Mouse (Mus musculus): ENCODE results near the gene Hspa1a. TPM values are rescaled to one million over a fixed set of nuclear protein-coding genes. Genes with fewer than 3 reads are reported as not detected.
"Not testable (repeated sequence)": the region's sequence is repeated elsewhere in the genome, so short reads cannot be mapped to it uniquely, and the experiment has no call there.

Hspa1a gene
- polyA plus RNA-seq, 1 experiment from 2014 or later: 6.4 TPM

- Histone ChIP-seq H3K9me3 (replicated peaks) (no peaks in the 10 kb centered on the region), H3K4me3 (peak within 1 kb of the TSS; percentile 85), H3K4me1 (replicated peaks) (peaks cover 11% of the 10 kb centered on the region), H3K27me3 (replicated peaks) (no peaks in the 10 kb centered on the region), H3K4me2 (peak within 1 kb of the TSS; percentile 92), H3K36me3 (peaks cover 23% of the 10 kb centered on the region), H3K27ac (ENCODE audit: poor library complexity, severe bottlenecking) (peak within 1 kb of the TSS; percentile 95), H3K9ac (peak within 1 kb of the TSS; percentile 90)
- under 1% methylated on average over 58 of the region's 58 CpGs for WGBS
- peak; percentile 93 for ATAC-seq (ENCODE audit: insufficient number of reproducible peaks, low FRiP score)
Observed at GRCm38 (mm10) chr17:34981690-34982180, 9.8 kb upstream of the Hspa1a start, which contains the start of gene Lsm2. TSS of gene Lsm2 (plus strand) at chr17:34981862.

GRCm38 (mm10) chr17:34980655-34981054 lies 8.7 kb upstream of the Hspa1a start:
- Histone ChIP-seq H3K9ac (peak overlapping the region; percentile 90), H3K27me3 (replicated peaks) (no peaks in the 10 kb centered on the region), H3K4me3 (peak overlapping the region; percentile 85), H3K27ac (ENCODE audit: poor library complexity, severe bottlenecking) (no peak overlapping the region), H3K4me2 (peak overlapping the region; percentile 92), H3K4me1 (replicated peaks) (peaks cover 11% of the 10 kb centered on the region), H3K36me3 (peaks cover 12% of the 10 kb centered on the region), H3K9me3 (replicated peaks) (no peaks in the 10 kb centered on the region)
- no peak for ATAC-seq (ENCODE audit: insufficient number of reproducible peaks, low FRiP score)
- 14% methylated on average over 2 of the region's 2 CpGs for WGBS

GRCm38 (mm10) chr17:34979631-34980030 lies 7.7 kb upstream of the Hspa1a start:
- Histone ChIP-seq H3K4me3 (no peak overlapping the region), H3K9me3 (replicated peaks) (no peaks in the 10 kb centered on the region), H3K36me3 (peaks cover 2% of the 10 kb centered on the region), H3K9ac (no peak overlapping the region), H3K4me2 (no peak overlapping the region), H3K4me1 (replicated peaks) (peaks cover 11% of the 10 kb centered on the region), H3K27ac (ENCODE audit: poor library complexity, severe bottlenecking) (no peak overlapping the region), H3K27me3 (replicated peaks) (no peaks in the 10 kb centered on the region)
- no peak for ATAC-seq (ENCODE audit: insufficient number of reproducible peaks, low FRiP score)
- WGBS: 91% methylated on average over 4 of the region's 4 CpGs

- no peak for ATAC-seq (ENCODE audit: insufficient number of reproducible peaks, low FRiP score)
- H3K4me3 ChIP-seq: no peak overlapping the region
- H3K9ac ChIP-seq: no peak overlapping the region
- H3K9me3 ChIP-seq (replicated peaks): no peaks in the 10 kb centered on the region
- no peak overlapping the region for H3K4me2 ChIP-seq
- H3K27ac ChIP-seq (ENCODE audit: poor library complexity, severe bottlenecking): no peak overlapping the region
- WGBS: 81% methylated on average over 27 of the region's 27 CpGs
- peaks cover 11% of the 10 kb centered on the region for H3K4me1 ChIP-seq (replicated peaks)
- H3K36me3 ChIP-seq: no peaks in the 10 kb centered on the region; the same call in 1 of the 2 replicates
- H3K27me3 ChIP-seq (replicated peaks): no peaks in the 10 kb centered on the region
Observed at GRCm38 (mm10) chr17:34978239-34978638, 6.3 kb upstream of the Hspa1a start.

- Histone ChIP-seq H3K27ac (ENCODE audit: poor library complexity, severe bottlenecking) (no peak overlapping the region), H3K4me2 (no peak overlapping the region), H3K4me1 (replicated peaks) (peaks cover 10% of the 10 kb centered on the region), H3K36me3 (no peaks in the 10 kb centered on the region; the same call in 1 of the 2 replicates), H3K4me3 (no peak overlapping the region), H3K9me3 (replicated peaks) (no peaks in the 10 kb centered on the region), H3K9ac (no peak overlapping the region), H3K27me3 (replicated peaks) (no peaks in the 10 kb centered on the region)
- 90% methylated on average over 20 of the region's 20 CpGs for WGBS
- ATAC-seq (ENCODE audit: insufficient number of reproducible peaks, low FRiP score): no peak
Observed at GRCm38 (mm10) chr17:34977000-34977399, 5.0 kb upstream of the Hspa1a start.

GRCm38 (mm10) chr17:34975581-34976492 lies 3.9 kb upstream of the Hspa1a start:
- Histone ChIP-seq H3K9me3 (replicated peaks) (no peaks in the 10 kb centered on the region), H3K27ac (ENCODE audit: poor library complexity, severe bottlenecking) (no peak overlapping the region), H3K4me1 (replicated peaks) (peaks cover 8% of the 10 kb centered on the region), H3K27me3 (replicated peaks) (no peaks in the 10 kb centered on the region), H3K4me2 (no peak overlapping the region), H3K4me3 (no peak overlapping the region), H3K9ac (no peak overlapping the region), H3K36me3 (no peaks in the 10 kb centered on the region; the same call in 1 of the 2 replicates)
- WGBS: 73% methylated on average over 3 of the region's 3 CpGs
- no peak for ATAC-seq (ENCODE audit: insufficient number of reproducible peaks, low FRiP score)

GRCm38 (mm10) chr17:34971694-34972068 lies 275 bp downstream of the Hspa1a start:
- not testable (repeated sequence) for H3K9me3 ChIP-seq (replicated peaks); H3K4me1 ChIP-seq (replicated peaks); H3K9ac ChIP-seq; H3K27ac ChIP-seq (ENCODE audit: poor library complexity, severe bottlenecking); H3K36me3 ChIP-seq
- Histone ChIP-seq H3K27me3 (replicated peaks) (peaks cover 26% of the 10 kb centered on the region), H3K4me2 (peak overlapping the region; percentile 90), H3K4me3 (peak overlapping the region; percentile 53)
- ATAC-seq (ENCODE audit: insufficient number of reproducible peaks, low FRiP score): peak; percentile 20
- WGBS: 1% methylated on average over 18 of the region's 43 CpGs

- H3K4me3 ChIP-seq: not testable (repeated sequence)
Observed at GRCm38 (mm10) chr17:34970850-34971249, 1.1 kb downstream of the Hspa1a start.

GRCm38 (mm10) chr17:34969822-34970221 lies 2.1 kb downstream of the Hspa1a start, which contains the start of gene Gm20481:
TSS of gene Gm20481 (plus strand) at chr17:34969912.
- H3K27me3 ChIP-seq (replicated peaks): peaks cover 36% of the 10 kb centered on the region
- not testable (repeated sequence) for ATAC-seq (ENCODE audit: insufficient number of reproducible peaks, low FRiP score)
- 59% methylated on average over 9 of the region's 11 CpGs for WGBS

More at GRCm38 (mm10) chr17:34970850-34971249, 1.1 kb downstream of the Hspa1a start:
- H3K4me2 ChIP-seq; H3K9me3 ChIP-seq (replicated peaks); H3K4me1 ChIP-seq (replicated peaks); H3K36me3 ChIP-seq; H3K27ac ChIP-seq (ENCODE audit: poor library complexity, severe bottlenecking); ATAC-seq (ENCODE audit: insufficient number of reproducible peaks, low FRiP score); H3K9ac ChIP-seq: not testable (repeated sequence)
- 26% methylated on average over 19 of the region's 37 CpGs for WGBS
- peaks cover 30% of the 10 kb centered on the region for H3K27me3 ChIP-seq (replicated peaks)

GRCm38 (mm10) chr17:34965627-34966026 lies 6.3 kb downstream of the Hspa1a start:
- no peak overlapping the region for H3K4me3 ChIP-seq
- no peak for ATAC-seq (ENCODE audit: insufficient number of reproducible peaks, low FRiP score)
- no peaks in the 10 kb centered on the region for H3K4me1 ChIP-seq (replicated peaks)
- no peak overlapping the region for H3K9ac ChIP-seq
- no peaks in the 10 kb centered on the region for H3K9me3 ChIP-seq (replicated peaks)
- H3K27me3 ChIP-seq (replicated peaks): peaks cover 52% of the 10 kb centered on the region
- no peak overlapping the region for H3K27ac ChIP-seq (ENCODE audit: poor library complexity, severe bottlenecking)
- H3K4me2 ChIP-seq: no peak overlapping the region
- no peaks in the 10 kb centered on the region for H3K36me3 ChIP-seq
- WGBS: 57% methylated on average over 5 of the region's 5 CpGs

More at GRCm38 (mm10) chr17:34969822-34970221, 2.1 kb downstream of the Hspa1a start, which contains the start of gene Gm20481:
- H3K9me3 ChIP-seq (replicated peaks); H3K9ac ChIP-seq; H3K27ac ChIP-seq (ENCODE audit: poor library complexity, severe bottlenecking); H3K4me3 ChIP-seq; H3K4me1 ChIP-seq (replicated peaks); H3K4me2 ChIP-seq; H3K36me3 ChIP-seq: not testable (repeated sequence)

GRCm38 (mm10) chr17:34964640-34965049 lies 7.3 kb downstream of the Hspa1a start:
- Histone ChIP-seq H3K27ac (ENCODE audit: poor library complexity, severe bottlenecking) (no peak overlapping the region), H3K27me3 (replicated peaks) (peaks cover 48% of the 10 kb centered on the region), H3K4me1 (replicated peaks) (peaks cover 4% of the 10 kb centered on the region), H3K4me3 (no peak overlapping the region), H3K36me3 (no peaks in the 10 kb centered on the region), H3K9me3 (replicated peaks) (no peaks in the 10 kb centered on the region), H3K4me2 (no peak overlapping the region), H3K9ac (no peak overlapping the region)
- WGBS: 31% methylated on average over 1 of the region's 1 CpGs
- ATAC-seq (ENCODE audit: insufficient number of reproducible peaks, low FRiP score): no peak

All from heart, embryonic 12.5 days (tissue).